Mouse (Mus musculus) hindbrain, postnatal 0 days (tissue): ENCODE measurements around the gene Rpl12. TPM values are rescaled to one million over a fixed set of nuclear protein-coding genes. Genes with fewer than 3 reads are reported as not detected.

Experiments used
- ATAC-seq: fragments of 200-750 bp; cut with Nextera tagmentation; 2 replicates; pipeline ENCODE4 v1.8.0; 2017; ENCODE audit warnings: mild to moderate bottlenecking, moderate TSS enrichment, moderate library complexity
- DNase-seq: peaks from one replicate; pipeline ENCODE4 v3.0.0-alpha.2; 2015; ENCODE audit warnings: low spot score
- H3K27ac ChIP-seq: fragments of 300-500 bp; sonication (generic); 2 replicates; pipeline ENCODE4 v1.5.1; 2014; ENCODE audit warnings: mild to moderate bottlenecking
- H3K27me3 ChIP-seq: fragments of 300-500 bp; sonication (generic); 2 replicates; pipeline ENCODE4 v1.6.1; 2014; ENCODE audit warnings: low read length, mixed read lengths; ENCODE audit not compliant: insufficient read depth
- H3K36me3 ChIP-seq: fragments of 300-500 bp; sonication (generic); 2 replicates; pipeline ENCODE4 v1.6.1; 2014; ENCODE audit warnings: low read length, mixed read lengths; ENCODE audit not compliant: insufficient read depth
- H3K4me1 ChIP-seq: fragments of 300-500 bp; sonication (generic); 2 replicates; pipeline ENCODE4 v1.6.1; 2014; ENCODE audit warnings: antibody characterized with exemption, low read length, mixed read lengths; ENCODE audit not compliant: insufficient read depth
- H3K4me2 ChIP-seq: fragments of 300-500 bp; sonication (generic); 2 replicates; pipeline ENCODE4 v1.6.1; 2014; ENCODE audit warnings: low read depth, mild to moderate bottlenecking, low read length, moderate library complexity, mixed read lengths
- H3K4me3 ChIP-seq: fragments of 300-500 bp; sonication (generic); 2 replicates; pipeline ENCODE4 v1.5.1; 2014; ENCODE audit warnings: low read length
- H3K9ac ChIP-seq: fragments of 300-500 bp; sonication (generic); replicated peaks from 2 replicates; pipeline ENCODE4 v1.6.1; 2014; ENCODE audit warnings: mild to moderate bottlenecking, low read length, moderate library complexity, mixed read lengths
- H3K9me3 ChIP-seq: fragments of 300-500 bp; sonication (generic); 2 replicates; pipeline ENCODE4 v1.6.1; 2016; ENCODE audit warnings: low read length, mixed read lengths
- CTCF ChIP-seq: IDR thresholded peaks from 2 replicates; pipeline ENCODE4 v1.5.1; 2016; ENCODE audit warnings: antibody characterized with exemption, control low read depth, low read depth
- WGBS: fragments of 180-500 bp; shearing (Covaris S2); extraction: QIAGEN DNeasy Blood & Tissue Kit; methylation state at CpG from one replicate; pipeline ENCODE4 v1.1.7; 2014; 5-methylcytosine and 5-hydroxymethylcytosine counted together
- polyA plus RNA-seq: library from polyadenylated mRNA; unstranded; fragments of >200 nt; fragmentation: Nextera tagmentation; extraction: Ambion mirVana; gene quantifications from 2 replicates; pipeline ENCODE4 v1.2.1, GENCODE M21; 2015
- total RNA-seq: library from RNA; depleted of rRNA; stranded (reverse); fragments of >200 nt; gene quantifications from 2 replicates; pipeline ENCODE4 v1.2.3, GENCODE M21; 2014

The Rpl12 gene
- total and polyA plus RNA-seq, 2 experiments from 2014 or later = 92.2 to 168 TPM

DNA sequence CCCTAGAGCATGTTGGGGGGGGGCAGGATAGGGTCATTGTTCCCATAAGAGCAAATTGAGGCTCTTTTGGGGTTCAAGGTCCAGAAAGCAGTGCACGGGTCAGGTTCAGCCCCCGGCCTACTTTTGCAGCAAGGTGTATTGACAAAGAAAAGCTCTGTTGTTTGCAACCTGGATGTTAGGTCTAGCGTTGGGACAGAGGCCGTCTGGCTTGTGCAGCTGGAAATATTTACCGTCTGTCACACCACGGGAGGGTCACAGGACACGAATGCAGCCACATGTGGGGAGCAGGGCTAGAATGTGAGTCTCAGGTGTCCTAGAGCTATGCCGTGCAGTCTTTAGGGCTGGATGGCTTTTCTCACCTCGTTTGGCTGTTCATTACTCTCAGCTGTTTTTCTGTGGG, 43.0 kb upstream of the Rpl12 start:
- DNase-seq (no peak), ATAC-seq (no peak)
- no peaks in the 10 kb centered on the region for H3K27me3 ChIP-seq
- TF ChIP-seq CTCF = no peak
- no peak overlapping the region for H3K9ac ChIP-seq
- no peaks in the 10 kb centered on the region for H3K4me1 ChIP-seq
- H3K36me3 ChIP-seq = peaks cover 39% of the 10 kb centered on the region
- no peak overlapping the region for H3K4me3 ChIP-seq
- 77% methylated on average over 9 of the region's 9 CpGs for WGBS
- no peak overlapping the region for H3K27ac ChIP-seq
- H3K9me3 ChIP-seq = no peaks in the 10 kb centered on the region
- H3K4me2 ChIP-seq = no peak overlapping the region

DNA sequence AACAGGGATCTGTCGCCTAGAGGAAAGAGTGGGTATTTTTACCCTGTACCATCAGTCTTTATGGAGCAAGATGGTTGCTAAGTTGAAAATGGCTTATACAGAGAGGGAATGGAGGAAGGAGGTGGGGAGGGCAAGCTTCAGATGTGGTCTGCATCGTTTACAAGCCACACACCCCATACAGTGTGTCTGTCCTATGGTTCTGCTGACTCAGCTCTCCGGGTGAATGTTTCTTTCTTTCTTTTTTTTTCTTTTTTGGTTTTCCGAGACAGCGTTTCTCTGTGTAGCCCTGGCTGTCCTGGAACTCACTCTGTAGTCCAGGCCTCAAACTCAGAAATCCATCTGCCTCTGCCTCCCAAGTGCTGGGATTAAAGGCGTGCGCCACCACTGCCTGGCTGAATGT, 40.1 kb upstream of the Rpl12 start:
- 73% methylated on average over 7 of the region's 7 CpGs for WGBS
- ATAC-seq (no peak), DNase-seq (no peak)
- peaks cover 55% of the 10 kb centered on the region for H3K36me3 ChIP-seq
- no peaks in the 10 kb centered on the region for H3K4me1 ChIP-seq
- H3K9ac ChIP-seq = no peak overlapping the region
- no peaks in the 10 kb centered on the region for H3K9me3 ChIP-seq
- no peak overlapping the region for H3K27ac ChIP-seq
- no peak overlapping the region for H3K4me2 ChIP-seq
- H3K27me3 ChIP-seq = no peaks in the 10 kb centered on the region
- no peak overlapping the region for H3K4me3 ChIP-seq
- TF ChIP-seq CTCF = no peak

DNA sequence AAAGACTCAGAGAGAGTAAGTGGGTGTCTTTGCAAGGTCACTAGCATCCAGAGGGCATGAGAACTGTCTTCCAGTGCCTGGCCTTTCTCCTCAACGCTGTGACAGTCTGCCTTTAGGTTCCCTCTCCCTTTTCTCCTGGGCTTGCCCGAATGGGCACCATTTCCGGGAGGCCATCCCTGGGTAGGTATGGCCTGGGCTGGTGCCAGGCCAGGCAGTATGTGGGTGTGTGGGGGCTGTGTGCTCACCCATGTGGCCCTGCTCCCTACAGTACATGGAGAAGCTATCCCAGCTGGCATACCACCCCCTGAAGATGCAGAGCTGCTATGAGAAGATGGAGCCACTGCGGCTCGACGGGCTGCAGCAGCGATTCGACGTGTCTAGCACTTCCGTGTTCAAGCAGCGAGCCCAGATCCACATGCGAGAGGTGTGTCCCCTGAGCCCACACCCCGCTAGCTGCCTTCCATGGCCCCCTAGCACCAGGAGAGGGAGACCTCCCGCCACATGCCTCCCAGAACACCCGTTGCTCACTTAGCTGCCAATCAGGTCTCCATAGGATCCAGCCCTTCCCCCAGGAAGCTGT, 39.5 kb upstream of the Rpl12 start:
- no peak overlapping the region for H3K27ac ChIP-seq
- TF ChIP-seq CTCF = no peak
- no peak for DNase-seq
- no peaks in the 10 kb centered on the region for H3K4me1 ChIP-seq
- WGBS = 86% methylated on average over 15 of the region's 15 CpGs
- no peak for ATAC-seq
- no peak overlapping the region for H3K4me2 ChIP-seq
- peaks cover 59% of the 10 kb centered on the region for H3K36me3 ChIP-seq
- H3K9me3 ChIP-seq = no peaks in the 10 kb centered on the region
- no peak overlapping the region for H3K9ac ChIP-seq
- H3K4me3 ChIP-seq = no peak overlapping the region
- no peaks in the 10 kb centered on the region for H3K27me3 ChIP-seq

DNA sequence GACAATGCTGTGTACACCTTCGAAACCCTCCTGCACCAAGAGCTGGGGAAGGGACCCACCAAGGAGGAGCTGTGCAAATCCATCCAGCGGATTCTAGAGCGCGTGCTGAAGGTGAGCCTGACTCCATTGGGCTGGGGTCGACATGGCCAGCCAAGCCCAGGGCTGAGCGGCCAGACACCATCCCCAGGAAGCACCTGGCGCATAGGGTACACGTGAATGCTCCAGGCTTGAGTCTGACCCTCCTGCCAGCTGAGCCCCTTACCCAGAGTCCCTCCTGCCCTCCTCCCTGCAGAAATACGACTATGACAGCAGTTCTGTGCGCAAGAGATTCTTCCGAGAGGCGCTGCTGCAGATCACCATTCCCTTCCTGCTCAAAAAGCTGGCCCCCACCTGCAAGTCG, 38.8 kb upstream of the Rpl12 start:
- Histone ChIP-seq H3K36me3 (peaks cover 61% of the 10 kb centered on the region), H3K27ac (no peak overlapping the region), H3K9me3 (no peaks in the 10 kb centered on the region), H3K27me3 (no peaks in the 10 kb centered on the region), H3K9ac (no peak overlapping the region), H3K4me1 (no peaks in the 10 kb centered on the region), H3K4me3 (no peak overlapping the region), H3K4me2 (no peak overlapping the region)
- ATAC-seq (no peak), DNase-seq (no peak)
- WGBS = 89% methylated on average over 13 of the region's 13 CpGs
- no peak for TF ChIP-seq CTCF

DNA sequence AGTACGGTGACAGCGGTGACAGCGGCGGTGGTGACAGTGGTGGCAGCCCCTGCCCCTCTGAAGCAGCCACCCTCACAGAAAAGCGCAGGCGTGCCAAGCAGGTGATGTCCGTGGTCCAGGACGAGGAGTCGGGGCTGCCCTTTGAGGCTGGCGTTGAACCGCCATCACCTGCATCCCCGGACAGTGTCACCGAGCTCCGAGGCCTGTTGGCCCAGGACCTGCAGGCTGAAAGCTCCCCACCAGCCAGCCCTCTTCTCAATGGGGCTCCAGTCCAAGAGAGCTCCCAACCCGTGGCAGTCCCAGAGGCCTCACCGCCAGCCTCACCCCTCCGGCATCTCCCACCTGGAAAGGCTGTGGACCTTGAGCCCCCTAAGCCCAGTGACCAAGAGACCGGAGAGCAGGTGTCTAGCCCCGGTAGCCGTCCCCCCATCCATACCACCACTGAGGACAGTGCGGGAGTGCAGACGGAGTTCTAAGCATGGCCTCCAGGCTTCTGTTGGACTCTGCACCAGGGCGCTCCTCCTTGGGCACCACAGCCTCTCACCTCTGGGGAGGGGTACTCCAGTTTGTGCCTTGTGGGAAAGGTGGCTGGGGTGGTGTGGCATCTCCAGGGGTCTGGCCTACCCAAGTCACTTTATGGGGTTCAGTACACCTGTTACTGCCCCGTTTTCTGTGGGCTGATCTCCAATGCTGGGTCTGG, 37.7 kb upstream of the Rpl12 start:
- Histone ChIP-seq H3K9me3 (no peaks in the 10 kb centered on the region), H3K36me3 (peaks cover 61% of the 10 kb centered on the region), H3K9ac (no peak overlapping the region), H3K27ac (no peak overlapping the region), H3K4me2 (no peak overlapping the region), H3K4me1 (no peaks in the 10 kb centered on the region), H3K27me3 (no peaks in the 10 kb centered on the region), H3K4me3 (no peak overlapping the region)
- no peak for ATAC-seq
- no peak for DNase-seq
- no peak for TF ChIP-seq CTCF
- 93% methylated on average over 24 of the region's 24 CpGs for WGBS

DNA sequence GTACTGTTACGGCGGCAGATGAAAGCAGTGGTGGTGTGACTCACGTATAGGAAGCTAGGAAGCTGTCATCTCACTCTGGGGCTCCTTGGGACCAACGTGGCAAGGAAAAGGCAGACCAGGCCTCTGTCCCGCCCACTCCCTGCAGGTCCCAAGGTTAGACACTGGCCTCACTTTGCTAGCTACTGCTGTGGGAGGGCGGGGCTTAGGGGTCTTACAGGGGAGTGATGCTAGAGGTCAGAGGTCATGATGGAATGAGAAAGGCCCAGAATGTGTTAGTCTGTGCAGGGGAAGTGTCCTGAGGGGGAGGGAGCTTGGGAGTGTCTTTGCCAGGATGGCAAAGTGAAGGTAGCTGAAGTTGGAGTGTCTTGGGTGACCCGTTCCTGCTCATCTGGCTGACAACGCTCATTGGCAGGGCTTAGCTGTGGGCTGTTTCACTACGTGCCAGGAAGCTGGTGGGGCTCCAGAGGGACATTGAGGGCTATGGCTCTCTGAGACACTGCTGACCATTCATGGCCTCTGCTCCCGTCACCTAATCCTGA, 37.0 kb upstream of the Rpl12 start:
- no peak overlapping the region for H3K4me3 ChIP-seq
- H3K9ac ChIP-seq = no peak overlapping the region
- H3K27me3 ChIP-seq = no peaks in the 10 kb centered on the region
- no peaks in the 10 kb centered on the region for H3K9me3 ChIP-seq
- TF ChIP-seq CTCF = no peak
- no peak for DNase-seq
- no peak overlapping the region for H3K27ac ChIP-seq
- H3K4me1 ChIP-seq = no peaks in the 10 kb centered on the region
- peaks cover 55% of the 10 kb centered on the region for H3K36me3 ChIP-seq
- WGBS = 67% methylated on average over 10 of the region's 10 CpGs
- no peak for ATAC-seq
- H3K4me2 ChIP-seq = no peak overlapping the region
